ENCODE assay signal across 8 mouse cellular contexts in genomic region chr14:50892541-50893459, GRCm38 (mm10). TPM values are rescaled to one million over a fixed set of nuclear protein-coding genes. Genes with fewer than 3 reads are reported as not detected.
A peak's percentile ranks its signal among the peaks of the same experiment; 100 is the strongest.
DNase-seq lines count a peak whose midpoint lies in the region; ATAC-seq and TF ChIP-seq lines count a peak whose summit lies in the region.
"Had no signal": no experiment of that assay in that cellular context is flagged by ENCODE, and none has a peak within 500 bp of the region (broad histone marks: within the 10 kb centered on the region; RNA-seq: fewer than 3 reads in every experiment).

No protein-coding gene starts in this region.

- H3K9me3 ChIP-seq in embryonic facial prominence, embryonic 14.5 days (ENCODE audit: control insufficient read depth, low read length), result no peaks in the 10 kb centered on the region
- H3K9me3 ChIP-seq: limb, embryonic 15.5 days had no signal

- no peak overlapping the region for H3K4me2 ChIP-seq in embryonic facial prominence, embryonic 14.5 days (ENCODE audit: low read depth, low read length)
- H3K4me2 ChIP-seq: limb, embryonic 15.5 days had no signal

- peak; percentile 61 for DNase-seq in 3134 (ENCODE audit: extremely low read depth, insufficient read length, low spot score)
- DNase-seq in 3T3-L1 (ENCODE audit: low read depth, low spot score), result peak; percentile 68
- peak; percentile 40 for DNase-seq in embryonic facial prominence, embryonic 14.5 days (ENCODE audit: low spot score)
- DNase-seq in lung, adult 2 months, result peak; percentile 36
- DNase-seq in kidney, postnatal 36 days, result no peak
- DNase-seq in retina, embryonic 14.5 days (ENCODE audit: low spot score), result no peak
- DNase-seq in layer of hippocampus, postnatal 10 days (ENCODE audit: low spot score in 2 of 2), result no peak

- 79% methylated on average over 22 of the region's 22 CpGs for WGBS in embryonic facial prominence, embryonic 14.5 days
- 46% methylated on average over 22 of the region's 22 CpGs for WGBS in lung, adult 2 months

- no peak for TF ChIP-seq POLR2A in lung, adult 2 months (IDR thresholded peaks at IDR 0.05; ENCODE audit: borderline replicate concordance, extremely low read depth, low read depth, low read length)

- H3K27me3 ChIP-seq in embryonic facial prominence, embryonic 14.5 days (replicated peaks; ENCODE audit: control insufficient read depth, insufficient read depth, low read length), result no peaks in the 10 kb centered on the region

- no peak for TF ChIP-seq CTCF in lung, adult 2 months (IDR thresholded peaks at IDR 0.05; ENCODE audit: insufficient read depth, low read length)

- no peak overlapping the region for H3K9ac ChIP-seq in embryonic facial prominence, embryonic 14.5 days (ENCODE audit: low read depth, low read length)
- H3K9ac ChIP-seq: limb, embryonic 15.5 days had no signal

- H3K27ac ChIP-seq in embryonic facial prominence, embryonic 14.5 days (replicated peaks; ENCODE audit: low read depth, low read length), result no peak overlapping the region
- H3K27ac ChIP-seq: limb, embryonic 15.5 days had no signal

- no peak for ATAC-seq in embryonic facial prominence, embryonic 14.5 days (ENCODE audit: low read depth)

- no peak overlapping the region for H3K4me3 ChIP-seq in embryonic facial prominence, embryonic 14.5 days (ENCODE audit: low read depth, low read length)
- no peak overlapping the region for H3K4me3 ChIP-seq in lung, adult 2 months (replicated peaks; ENCODE audit: extremely low read depth, low read depth, low read length)
- H3K4me3 ChIP-seq: limb, embryonic 15.5 days had no signal

- 0 out of 2 replicates have a peak, but pooled peaks cover 3% of the 10 kb centered on the region for H3K4me1 ChIP-seq in embryonic facial prominence, embryonic 14.5 days (ENCODE audit: control insufficient read depth, insufficient read depth, low read length)
- H3K4me1 ChIP-seq in lung, adult 2 months (ENCODE audit: control insufficient read depth, insufficient read depth, low read length), result peaks cover 7% of the 10 kb centered on the region; the same call in 1 of the 2 replicates

- H3K36me3 ChIP-seq in embryonic facial prominence, embryonic 14.5 days (ENCODE audit: control insufficient read depth, insufficient read depth, low read length), result no peaks in the 10 kb centered on the region
- H3K36me3 ChIP-seq: limb, embryonic 15.5 days had no signal

RNA-seq across cellular contexts. Expression of gene Klhl33, which starts 4.5 kb away (rescaled TPM):
- polyA plus RNA-seq in embryonic facial prominence, embryonic 14.5 days (2014; fragmentation: Nextera tagmentation; extraction: Ambion mirVana), result 0.21 and 0.28 TPM in 2 replicates
- 1.4 and 3.7 TPM in 2 replicates for polyA plus RNA-seq in lung, adult 2 months (2012; rRNA removed)
- total RNA-seq in layer of hippocampus, postnatal 10 days (2021), result 1 to 10 TPM; 1.8 to 2.3 TPM

RNA-seq across cellular contexts. Expression of gene Tep1, which starts 22.4 kb away (rescaled TPM):
- polyA plus RNA-seq in embryonic facial prominence, embryonic 14.5 days (2014; fragmentation: Nextera tagmentation; extraction: Ambion mirVana), result 8.4 and 10.3 TPM in 2 replicates
- 28.1 and 28.6 TPM in 2 replicates for polyA plus RNA-seq in lung, adult 2 months (2012; rRNA removed)
- 1 to 10 TPM; 4.4 to 4.8 TPM for total RNA-seq in layer of hippocampus, postnatal 10 days (2021)

RNA-seq across cellular contexts. Expression of gene Osgep, which starts 31.9 kb away (rescaled TPM):
- polyA plus RNA-seq in embryonic facial prominence, embryonic 14.5 days (2014; fragmentation: Nextera tagmentation; extraction: Ambion mirVana), result 138 and 153 TPM in 2 replicates
- 104 and 122 TPM in 2 replicates for polyA plus RNA-seq in lung, adult 2 months (2012; rRNA removed)
- 10 to 100 TPM; 33.9 to 40.2 TPM for total RNA-seq in layer of hippocampus, postnatal 10 days (2021)

RNA-seq across cellular contexts. Expression of gene Apex1, which starts 32.0 kb away (rescaled TPM):
- 177 and 204 TPM in 2 replicates for polyA plus RNA-seq in embryonic facial prominence, embryonic 14.5 days (2014; fragmentation: Nextera tagmentation; extraction: Ambion mirVana)
- 12.0 and 23.2 TPM in 2 replicates for polyA plus RNA-seq in lung, adult 2 months (2012; rRNA removed)
- 10 to 100 TPM; 71.7 to 78.2 TPM for total RNA-seq in layer of hippocampus, postnatal 10 days (2021)

RNA-seq across cellular contexts. Expression of gene Pip4p1, which starts 37.9 kb away (rescaled TPM):
- polyA plus RNA-seq in embryonic facial prominence, embryonic 14.5 days (2014; fragmentation: Nextera tagmentation; extraction: Ambion mirVana), result 42.0 and 54.8 TPM in 2 replicates
- 99.1 and 111 TPM in 2 replicates for polyA plus RNA-seq in lung, adult 2 months (2012; rRNA removed)
- total RNA-seq in layer of hippocampus, postnatal 10 days (2021), result 10 to 100 TPM; 72.7 to 85.3 TPM

Comparison
In these comparisons a context has a peak if more than half of its experiments do, and no peak if none do; other contexts are left out.
1. DNase-seq: peak in 3134 (single experiment), 3T3-L1 (single experiment), embryonic facial prominence, embryonic 14.5 days (single experiment) and lung, adult 2 months (single experiment); none in kidney, postnatal 36 days (0 of 2), retina, embryonic 14.5 days (single experiment) and layer of hippocampus, postnatal 10 days (0 of 2).